Mouse (Mus musculus): ENCODE measurements around the gene D630039A03Rik. TPM values are rescaled to one million over a fixed set of nuclear protein-coding genes. Genes with fewer than 3 reads are reported as not detected.

The D630039A03Rik gene
- polyA plus RNA-seq (2012; fragmentation: generic; extraction: Trizol): 0.01 TPM

GRCm38 (mm10) chr4:57916201-57916661 lies at the start of gene D630039A03Rik:
D630039A03Rik (minus strand) TSS chr4:57916297.
- Histone ChIP-seq H3ac (ENCODE audit: control insufficient read depth, insufficient read length) (no peak within 1 kb of the TSS), H3K4me3 (no peak within 1 kb of the TSS), H3K79me2 (ENCODE audit: control insufficient read depth, insufficient read depth) (no peaks in the 10 kb centered on the region), H3K27me3 (ENCODE audit: control insufficient read depth, insufficient read depth, insufficient read length) (no peaks in the 10 kb centered on the region), H3K36me3 (ENCODE audit: control insufficient read depth, insufficient read depth) (no peaks in the 10 kb centered on the region), H3K4me2 (ENCODE audit: low read depth) (peak within 1 kb of the TSS; percentile 60)
- TF ChIP-seq POLR2A (IDR thresholded peaks at IDR 0.05; ENCODE audit: insufficient read length, low read depth) (no peak), POLR2AphosphoS2 (IDR thresholded peaks at IDR 0.05; ENCODE audit: insufficient read length, low read depth) (no peak), E2F4 (IDR thresholded peaks at IDR 0.05; ENCODE audit: insufficient read depth) (no peak), USF1 (IDR thresholded peaks at IDR 0.05; ENCODE audit: low read depth) (no peak), MAX (IDR thresholded peaks at IDR 0.05; ENCODE audit: low read depth) (no peak), MYOG (IDR thresholded peaks at IDR 0.05; ENCODE audit: control insufficient read depth in 1 of 3, insufficient read depth in 1 of 3, insufficient read length in 2 of 3, low read depth in 2 of 3) (no peak), TCF3 (IDR thresholded peaks at IDR 0.05; ENCODE audit: insufficient read length, low read depth) (no peak)

GRCm38 (mm10) chr4:57965516-57965915 lies 49.4 kb upstream of the D630039A03Rik start:
- Histone ChIP-seq H3K27me3 (ENCODE audit: control insufficient read depth, insufficient read depth, insufficient read length) (no peaks in the 10 kb centered on the region), H3ac (ENCODE audit: control insufficient read depth, insufficient read length) (no peak overlapping the region)
- TF ChIP-seq E2F4 (IDR thresholded peaks at IDR 0.05; ENCODE audit: insufficient read depth) (no peak), USF1 (IDR thresholded peaks at IDR 0.05; ENCODE audit: low read depth) (no peak), POLR2A (IDR thresholded peaks at IDR 0.05; ENCODE audit: insufficient read length, low read depth) (no peak), TCF3 (IDR thresholded peaks at IDR 0.05; ENCODE audit: insufficient read length, low read depth) (no peak), MAX (IDR thresholded peaks at IDR 0.05; ENCODE audit: low read depth) (no peak), MYOD1 (IDR thresholded peaks at IDR 0.05; ENCODE audit: control insufficient read depth in 1 of 3, insufficient read length in 2 of 3, low read depth in 2 of 3) (no peak), REST (IDR thresholded peaks at IDR 0.05; ENCODE audit: insufficient read depth, insufficient read length) (no peak), MYOG (IDR thresholded peaks at IDR 0.05; ENCODE audit: control insufficient read depth in 1 of 3, insufficient read depth in 1 of 3, insufficient read length in 2 of 3, low read depth in 2 of 3) (no peak), POLR2AphosphoS2 (IDR thresholded peaks at IDR 0.05; ENCODE audit: insufficient read length, low read depth) (no peak), TCF12 (IDR thresholded peaks at IDR 0.05; ENCODE audit: insufficient read depth, poor library complexity, severe bottlenecking) (no peak), CEBPB (IDR thresholded peaks at IDR 0.05; ENCODE audit: insufficient read depth, poor library complexity, severe bottlenecking) (no peak), SRF (IDR thresholded peaks at IDR 0.05; ENCODE audit: control insufficient read depth, insufficient read length, low read depth) (no peak)

GRCm38 (mm10) chr4:57964143-57964542 lies 48.0 kb upstream of the D630039A03Rik start:
- H3K36me3 ChIP-seq (ENCODE audit: control insufficient read depth, insufficient read depth): no peaks in the 10 kb centered on the region
- no peaks in the 10 kb centered on the region for H3K79me2 ChIP-seq (ENCODE audit: control insufficient read depth, insufficient read depth)
- no peak overlapping the region for H3ac ChIP-seq (ENCODE audit: control insufficient read depth, insufficient read length)
- H3K27me3 ChIP-seq (ENCODE audit: control insufficient read depth, insufficient read depth, insufficient read length): no peaks in the 10 kb centered on the region
- H3K4me3 ChIP-seq: no peak overlapping the region
- TF ChIP-seq SRF (IDR thresholded peaks at IDR 0.05; ENCODE audit: control insufficient read depth, insufficient read length, low read depth) (no peak), MAX (IDR thresholded peaks at IDR 0.05; ENCODE audit: low read depth) (no peak), MYOD1 (IDR thresholded peaks at IDR 0.05; ENCODE audit: control insufficient read depth in 1 of 3, insufficient read length in 2 of 3, low read depth in 2 of 3) (no peak), MYOG (IDR thresholded peaks at IDR 0.05; ENCODE audit: control insufficient read depth in 1 of 3, insufficient read depth in 1 of 3, insufficient read length in 2 of 3, low read depth in 2 of 3) (no peak), E2F4 (IDR thresholded peaks at IDR 0.05; ENCODE audit: insufficient read depth) (no peak), TCF12 (IDR thresholded peaks at IDR 0.05; ENCODE audit: insufficient read depth, poor library complexity, severe bottlenecking) (no peak)
- no peak overlapping the region for H3K4me2 ChIP-seq (ENCODE audit: low read depth)

More at GRCm38 (mm10) chr4:57965516-57965915, 49.4 kb upstream of the D630039A03Rik start:
- Histone ChIP-seq H3K79me2 (ENCODE audit: control insufficient read depth, insufficient read depth) (no peaks in the 10 kb centered on the region), H3K4me2 (ENCODE audit: low read depth) (no peak overlapping the region), H3K36me3 (ENCODE audit: control insufficient read depth, insufficient read depth) (no peaks in the 10 kb centered on the region), H3K4me3 (no peak overlapping the region)

- TF ChIP-seq MYOD1 (IDR thresholded peaks at IDR 0.05; ENCODE audit: control insufficient read depth in 1 of 3, insufficient read length in 2 of 3, low read depth in 2 of 3) (no peak), USF1 (IDR thresholded peaks at IDR 0.05; ENCODE audit: low read depth) (no peak), SRF (IDR thresholded peaks at IDR 0.05; ENCODE audit: control insufficient read depth, insufficient read length, low read depth) (no peak), E2F4 (IDR thresholded peaks at IDR 0.05; ENCODE audit: insufficient read depth) (no peak), TCF3 (IDR thresholded peaks at IDR 0.05; ENCODE audit: insufficient read length, low read depth) (no peak), MAX (IDR thresholded peaks at IDR 0.05; ENCODE audit: low read depth) (no peak), MYOG (IDR thresholded peaks at IDR 0.05; ENCODE audit: control insufficient read depth in 1 of 3, insufficient read depth in 1 of 3, insufficient read length in 2 of 3, low read depth in 2 of 3) (no peak), POLR2A (IDR thresholded peaks at IDR 0.05; ENCODE audit: insufficient read length, low read depth) (no peak), TCF12 (IDR thresholded peaks at IDR 0.05; ENCODE audit: insufficient read depth, poor library complexity, severe bottlenecking) (no peak), POLR2AphosphoS2 (IDR thresholded peaks at IDR 0.05; ENCODE audit: insufficient read length, low read depth) (no peak), REST (IDR thresholded peaks at IDR 0.05; ENCODE audit: insufficient read depth, insufficient read length) (no peak), CEBPB (IDR thresholded peaks at IDR 0.05; ENCODE audit: insufficient read depth, poor library complexity, severe bottlenecking) (no peak)
- Histone ChIP-seq H3K36me3 (ENCODE audit: control insufficient read depth, insufficient read depth) (no peaks in the 10 kb centered on the region), H3ac (ENCODE audit: control insufficient read depth, insufficient read length) (no peak overlapping the region), H3K4me2 (ENCODE audit: low read depth) (no peak overlapping the region), H3K27me3 (ENCODE audit: control insufficient read depth, insufficient read depth, insufficient read length) (no peaks in the 10 kb centered on the region), H3K4me3 (no peak overlapping the region), H3K79me2 (ENCODE audit: control insufficient read depth, insufficient read depth) (peaks cover 18% of the 10 kb centered on the region)
Measured at GRCm38 (mm10) chr4:57959056-57959455, 43.0 kb upstream of the D630039A03Rik start.

GRCm38 (mm10) chr4:57958098-57958497 lies 42.0 kb upstream of the D630039A03Rik start:
- no peak overlapping the region for H3ac ChIP-seq (ENCODE audit: control insufficient read depth, insufficient read length)
- no peaks in the 10 kb centered on the region for H3K36me3 ChIP-seq (ENCODE audit: control insufficient read depth, insufficient read depth)
- H3K4me2 ChIP-seq (ENCODE audit: low read depth): peak overlapping the region; percentile 99
- H3K27me3 ChIP-seq (ENCODE audit: control insufficient read depth, insufficient read depth, insufficient read length): no peaks in the 10 kb centered on the region
- peak; percentile 47 for TF ChIP-seq TCF12 (IDR thresholded peaks at IDR 0.05; ENCODE audit: insufficient read depth, poor library complexity, severe bottlenecking)
- peak in 2 of 3 experiments; percentile 47 to 81 for TF ChIP-seq MYOD1 (IDR thresholded peaks at IDR 0.05; ENCODE audit: control insufficient read depth in 1 of 3, insufficient read length in 2 of 3, low read depth in 2 of 3)
- no peak for TF ChIP-seq MAX (IDR thresholded peaks at IDR 0.05; ENCODE audit: low read depth)
- TF ChIP-seq MYOG (IDR thresholded peaks at IDR 0.05; ENCODE audit: control insufficient read depth in 1 of 3, insufficient read depth in 1 of 3, insufficient read length in 2 of 3, low read depth in 2 of 3): peak; percentile 39 to 73 (median 45)
- no peak for TF ChIP-seq SRF (IDR thresholded peaks at IDR 0.05; ENCODE audit: control insufficient read depth, insufficient read length, low read depth)
- peak; percentile 28 for TF ChIP-seq USF1 (IDR thresholded peaks at IDR 0.05; ENCODE audit: low read depth)
- peaks cover 27% of the 10 kb centered on the region for H3K79me2 ChIP-seq (ENCODE audit: control insufficient read depth, insufficient read depth)
- H3K4me3 ChIP-seq: no peak overlapping the region

All from myocyte (in vitro differentiated cells).